Mouse (Mus musculus): ENCODE results near the gene Igfbp7.

Gene Igfbp7

GRCm38 (mm10) chr5:77340033-77340432 lies 67.8 kb downstream of the Igfbp7 start:
- DNase-seq, result no peak

GRCm38 (mm10) chr5:77330154-77330553 lies 77.7 kb downstream of the Igfbp7 start:
- no peak for DNase-seq

GRCm38 (mm10) chr5:77324936-77325335 lies 82.9 kb downstream of the Igfbp7 start:
- no peak for DNase-seq

GRCm38 (mm10) chr5:77314986-77315385 lies 92.9 kb downstream of the Igfbp7 start:
- DNase-seq, result no peak

GRCm38 (mm10) chr5:77314206-77314605 lies 93.6 kb downstream of the Igfbp7 start:
- DNase-seq, result no peak

GRCm38 (mm10) chr5:77309924-77310772 lies 97.7 kb downstream of the Igfbp7 start, which contains the start of the genes Noa1 and Polr2b:
TSS of gene Noa1 (minus strand) at chr5:77310084.
TSS of gene Polr2b (plus strand) at chr5:77310147.
- DNase-seq, result peak; percentile 99

- peak; percentile 52 for DNase-seq
Measured at GRCm38 (mm10) chr5:77309051-77309906, 98.6 kb downstream of the Igfbp7 start.

- no peak for DNase-seq
Measured at GRCm38 (mm10) chr5:77307821-77308553, 99.9 kb downstream of the Igfbp7 start.

GRCm38 (mm10) chr5:77301296-77301903 lies 106.4 kb downstream of the Igfbp7 start:
- no peak for DNase-seq

- DNase-seq, result no peak
Measured at GRCm38 (mm10) chr5:77299486-77299885, 108.4 kb downstream of the Igfbp7 start.

Data from right cerebral cortex, postnatal 14 days (tissue).